Mouse (Mus musculus) E14TG2a.4 (cell line): ENCODE results near the gene Fgfbp1.

Source experiments
- CTCF ChIP-seq: conservative IDR thresholded peaks from 2 replicates; pipeline ENCODE4 v1.5.1; 2014; ENCODE audit warnings: low read length
- POU5F1 ChIP-seq: IDR thresholded peaks from 2 replicates; pipeline ENCODE4 v1.6.1; 2014; ENCODE audit warnings: low read length, borderline replicate concordance

GRCm38 (mm10) chr5:43980397-43980796 is 1.2 kb downstream of the Fgfbp1 start:
- TF ChIP-seq CTCF: no peak
- TF ChIP-seq POU5F1: no peak
